Mouse (Mus musculus): ENCODE data around the gene Thoc7. TPM values are rescaled to one million over a fixed set of nuclear protein-coding genes. Genes with fewer than 3 reads are reported as not detected.
"Not testable (repeated sequence)": the region's sequence is repeated elsewhere in the genome, so short reads cannot be mapped to it uniquely, and the experiment has no call there.

Thoc7 gene
- polyA plus RNA-seq, 1 experiment from 2014 or later, result 155 TPM

- Histone ChIP-seq H3K4me1 (replicated peaks; ENCODE audit: control insufficient read depth, insufficient read depth, low read length) (no peaks in the 10 kb centered on the region), H3K27me3 (replicated peaks; ENCODE audit: control insufficient read depth, insufficient read depth, low read length) (no peaks in the 10 kb centered on the region), H3K9me3 (ENCODE audit: control insufficient read depth) (no peaks in the 10 kb centered on the region), H3K9ac (ENCODE audit: low read depth, low read length) (no peak overlapping the region), H3K27ac (ENCODE audit: low read depth, low read length) (no peak overlapping the region), H3K4me3 (ENCODE audit: low read depth, low read length) (no peak overlapping the region), H3K4me2 (replicated peaks; ENCODE audit: low read depth) (no peak overlapping the region), H3K36me3 (ENCODE audit: control insufficient read depth, insufficient read depth) (no peaks in the 10 kb centered on the region)
- ATAC-seq, result no peak
- WGBS, result 42% methylated on average over 1 of the region's 1 CpGs
- peak; percentile 53 for TF ChIP-seq CTCF (IDR thresholded peaks at IDR 0.05; ENCODE audit: low read depth)
These were observed 6.0 kb upstream of the Thoc7 start for GRCm38 (mm10) chr14:13967607-13968006.

- Histone ChIP-seq H3K27ac (ENCODE audit: low read depth, low read length) (no peak overlapping the region), H3K27me3 (replicated peaks; ENCODE audit: control insufficient read depth, insufficient read depth, low read length) (no peaks in the 10 kb centered on the region), H3K9me3 (ENCODE audit: control insufficient read depth) (no peaks in the 10 kb centered on the region), H3K9ac (ENCODE audit: low read depth, low read length) (no peak overlapping the region), H3K4me3 (ENCODE audit: low read depth, low read length) (no peak overlapping the region), H3K4me1 (replicated peaks; ENCODE audit: control insufficient read depth, insufficient read depth, low read length) (0 out of 2 replicates have a peak, but pooled peaks cover 3% of the 10 kb centered on the region), H3K4me2 (replicated peaks; ENCODE audit: low read depth) (no peak overlapping the region), H3K36me3 (ENCODE audit: control insufficient read depth, insufficient read depth) (no peaks in the 10 kb centered on the region)
- TF ChIP-seq CTCF (IDR thresholded peaks at IDR 0.05; ENCODE audit: low read depth), result no peak
- no peak for ATAC-seq
- WGBS, result 53% methylated on average over 1 of the region's 1 CpGs
These were observed 1.9 kb upstream of the Thoc7 start for GRCm38 (mm10) chr14:13963527-13963926.

GRCm38 (mm10) chr14:13962476-13962875, 824 bp upstream of the Thoc7 start:
- Histone ChIP-seq H3K4me2 (replicated peaks; ENCODE audit: low read depth) (peak overlapping the region; percentile 31), H3K4me3 (ENCODE audit: low read depth, low read length) (no peak overlapping the region), H3K4me1 (replicated peaks; ENCODE audit: control insufficient read depth, insufficient read depth, low read length) (0 out of 2 replicates have a peak, but pooled peaks cover 3% of the 10 kb centered on the region), H3K27me3 (replicated peaks; ENCODE audit: control insufficient read depth, insufficient read depth, low read length) (no peaks in the 10 kb centered on the region), H3K9ac (ENCODE audit: low read depth, low read length) (no peak overlapping the region), H3K9me3 (ENCODE audit: control insufficient read depth) (no peaks in the 10 kb centered on the region), H3K36me3 (ENCODE audit: control insufficient read depth, insufficient read depth) (no peaks in the 10 kb centered on the region), H3K27ac (ENCODE audit: low read depth, low read length) (no peak overlapping the region)
- TF ChIP-seq CTCF (IDR thresholded peaks at IDR 0.05; ENCODE audit: low read depth), result no peak
- WGBS, result 55% methylated on average over 6 of the region's 6 CpGs
- ATAC-seq, result no peak

- ATAC-seq, result peak; percentile 91
- no peak for TF ChIP-seq CTCF (IDR thresholded peaks at IDR 0.05; ENCODE audit: low read depth)
- WGBS, result under 1% methylated on average over 70 of the region's 75 CpGs
These were observed 948 bp downstream of the Thoc7 start for GRCm38 (mm10) chr14:13960482-13961325.

GRCm38 (mm10) chr14:13960079-13960478, 1.6 kb downstream of the Thoc7 start:
- no peak for TF ChIP-seq CTCF (IDR thresholded peaks at IDR 0.05; ENCODE audit: low read depth)
- no peak for ATAC-seq

More at GRCm38 (mm10) chr14:13960482-13961325, 948 bp downstream of the Thoc7 start:
- no peaks in the 10 kb centered on the region for H3K9me3 ChIP-seq (ENCODE audit: control insufficient read depth)
- peak overlapping the region; percentile 94 for H3K9ac ChIP-seq (ENCODE audit: low read depth, low read length)
- H3K4me2 ChIP-seq (replicated peaks; ENCODE audit: low read depth), result peak overlapping the region; percentile 78
- peak overlapping the region; percentile 96 for H3K4me3 ChIP-seq (ENCODE audit: low read depth, low read length)
- no peaks in the 10 kb centered on the region for H3K27me3 ChIP-seq (replicated peaks; ENCODE audit: control insufficient read depth, insufficient read depth, low read length)
- H3K36me3 ChIP-seq (ENCODE audit: control insufficient read depth, insufficient read depth), result 0 out of 2 replicates have a peak, but pooled peaks cover 3% of the 10 kb centered on the region
- H3K27ac ChIP-seq (ENCODE audit: low read depth, low read length), result peak overlapping the region; percentile 93
- H3K4me1 ChIP-seq (replicated peaks; ENCODE audit: control insufficient read depth, insufficient read depth, low read length), result 0 out of 2 replicates have a peak, but pooled peaks cover 3% of the 10 kb centered on the region

GRCm38 (mm10) chr14:13952151-13952550, 9.5 kb downstream of the Thoc7 start:
- not testable (repeated sequence) for H3K27ac ChIP-seq (ENCODE audit: low read depth, low read length); H3K4me3 ChIP-seq (ENCODE audit: low read depth, low read length); H3K4me1 ChIP-seq (replicated peaks; ENCODE audit: control insufficient read depth, insufficient read depth, low read length); H3K9ac ChIP-seq (ENCODE audit: low read depth, low read length); H3K9me3 ChIP-seq (ENCODE audit: control insufficient read depth); H3K27me3 ChIP-seq (replicated peaks; ENCODE audit: control insufficient read depth, insufficient read depth, low read length); ATAC-seq; H3K4me2 ChIP-seq (replicated peaks; ENCODE audit: low read depth)
- H3K36me3 ChIP-seq (ENCODE audit: control insufficient read depth, insufficient read depth), result peaks cover 46% of the 10 kb centered on the region
- 94% methylated on average over 3 of the region's 3 CpGs for WGBS

More at GRCm38 (mm10) chr14:13960079-13960478, 1.6 kb downstream of the Thoc7 start:
- H3K27me3 ChIP-seq (replicated peaks; ENCODE audit: control insufficient read depth, insufficient read depth, low read length), result no peaks in the 10 kb centered on the region
- 0% methylated on average over 9 of the region's 9 CpGs for WGBS
- H3K4me3 ChIP-seq (ENCODE audit: low read depth, low read length), result peak overlapping the region; percentile 96
- peak overlapping the region; percentile 78 for H3K4me2 ChIP-seq (replicated peaks; ENCODE audit: low read depth)
- H3K9me3 ChIP-seq (ENCODE audit: control insufficient read depth), result no peaks in the 10 kb centered on the region
- H3K4me1 ChIP-seq (replicated peaks; ENCODE audit: control insufficient read depth, insufficient read depth, low read length), result 0 out of 2 replicates have a peak, but pooled peaks cover 3% of the 10 kb centered on the region
- 0 out of 2 replicates have a peak, but pooled peaks cover 6% of the 10 kb centered on the region for H3K36me3 ChIP-seq (ENCODE audit: control insufficient read depth, insufficient read depth)
- H3K9ac ChIP-seq (ENCODE audit: low read depth, low read length), result peak overlapping the region; percentile 94
- peak overlapping the region; percentile 93 for H3K27ac ChIP-seq (ENCODE audit: low read depth, low read length)

Measured in intestine, postnatal 0 days (tissue).